Mouse (Mus musculus) liver, embryonic 14.5 days (tissue): ENCODE results near the gene Prkn. TPM values are rescaled to one million over a fixed set of nuclear protein-coding genes. Genes with fewer than 3 reads are reported as not detected.

Experiments used
- ATAC-seq: fragments of 200-750 bp; cut with Nextera tagmentation; 2 replicates; pipeline ENCODE4 v1.8.0; 2017; ENCODE audit warnings: moderate number of reproducible peaks, mild to moderate bottlenecking, moderate library complexity; ENCODE audit not compliant: insufficient read depth
- DNase-seq, 3 experiments: peaks; one replicate each; pipeline ENCODE4 v3.0.0-alpha.2; 2012 to 2013; ENCODE audit warnings: low read depth in 3 of 3, low spot score in 3 of 3
- H3K27ac ChIP-seq: fragments of 300-500 bp; sonication (generic); 2 replicates; pipeline ENCODE4 v1.5.1; 2014; ENCODE audit warnings: moderate library complexity, mild to moderate bottlenecking, control low read depth, inconsistent platforms
- H3K27me3 ChIP-seq: fragments of 300-500 bp; sonication (generic); 2 replicates; pipeline ENCODE4 v1.6.1; 2014; ENCODE audit warnings: mild to moderate bottlenecking, low read length, moderate library complexity; ENCODE audit not compliant: control insufficient read depth, insufficient read depth
- H3K36me3 ChIP-seq: fragments of 300-500 bp; sonication (generic); replicated peaks from 2 replicates; pipeline ENCODE4 v1.6.1; 2014; ENCODE audit warnings: low read depth; ENCODE audit not compliant: control insufficient read depth, insufficient read depth
- H3K4me1 ChIP-seq, 2 experiments: fragments of 200-500 bp in 1 of 2; fragments of 300-500 bp in 1 of 2; sonication (generic) in 1 of 2; replicated peaks; 2 replicates each; pipeline ENCODE4 v1.6.1; 2012 to 2014; ENCODE audit warnings: antibody characterized with exemption in 1 of 2, inconsistent platforms in 1 of 2, low read length in 1 of 2; ENCODE audit not compliant: control insufficient read depth in 2 of 2, insufficient read depth in 2 of 2
- H3K4me2 ChIP-seq: fragments of 300-500 bp; sonication (generic); 2 replicates; pipeline ENCODE4 v1.6.1; 2014; ENCODE audit warnings: low read depth, mild to moderate bottlenecking, control low read depth, moderate library complexity
- H3K4me3 ChIP-seq, 2 experiments: fragments of 200-500 bp in 1 of 2; fragments of 300-500 bp in 1 of 2; sonication (generic) in 1 of 2; 2 replicates each; pipeline ENCODE4 v1.5.1; 2012 to 2014; ENCODE audit warnings: low read depth in 2 of 2, low read length in 2 of 2, mild to moderate bottlenecking in 2 of 2, control low read depth in 1 of 2, inconsistent platforms in 1 of 2, moderate library complexity in 1 of 2; ENCODE audit not compliant: insufficient read depth in 1 of 2
- H3K9ac ChIP-seq: fragments of 300-500 bp; sonication (generic); replicated peaks from 2 replicates; pipeline ENCODE4 v1.6.1; 2014; ENCODE audit warnings: mild to moderate bottlenecking, control low read depth, moderate library complexity
- H3K9me3 ChIP-seq: fragments of 300-500 bp; sonication (generic); 2 replicates; pipeline ENCODE4 v1.6.1; 2016; ENCODE audit warnings: low read length, mixed read lengths; ENCODE audit not compliant: control insufficient read depth
- CTCF ChIP-seq: IDR thresholded peaks from 2 replicates; pipeline ENCODE4 v1.5.1; 2016; ENCODE audit warnings: antibody characterized with exemption, low read depth, control low read depth
- EP300 ChIP-seq: IDR thresholded peaks from 2 replicates; pipeline ENCODE4 v1.6.1; 2016; ENCODE audit warnings: antibody characterized with exemption, low read depth
- WGBS: fragments of 180-500 bp; shearing (Covaris S2); extraction: QIAGEN DNeasy Blood & Tissue Kit; methylation state at CpG from one replicate; pipeline ENCODE4 v1.1.7; 2014; ENCODE audit not compliant: insufficient replicate concordance; 5-methylcytosine and 5-hydroxymethylcytosine counted together
- polyA plus RNA-seq, 2 experiments: library from polyadenylated mRNA; depleted of rRNA in 1 of 2; stranded (reverse) in 1 of 2; unstranded in 1 of 2; fragments of >200 nt; fragmentation: Nextera tagmentation in 1 of 2; extraction: Ambion mirVana in 1 of 2; gene quantifications; 2 replicates each; pipeline versions ENCODE4 v1.2.1 to v1.2.3; 2012 to 2014

The Prkn gene
- polyA plus RNA-seq, 2 experiments = 0.17 to 0.61 TPM

GRCm38 (mm10) chr17:11157536-11157935, 317.4 kb downstream of the Prkn start:
- Histone ChIP-seq H3K4me2 (no peak overlapping the region), H3K4me3 (no peak overlapping the region), H3K27me3 (no peaks in the 10 kb centered on the region), H3K36me3 (no peaks in the 10 kb centered on the region), H3K9me3 (no peaks in the 10 kb centered on the region), H3K9ac (no peak overlapping the region), H3K27ac (no peak overlapping the region), H3K4me1 (no peaks in the 10 kb centered on the region)
- WGBS = 46% methylated on average over 7 of the region's 7 CpGs
- no peak for ATAC-seq
- no peak for TF ChIP-seq EP300
- no peak for TF ChIP-seq CTCF
- no peak for DNase-seq

GRCm38 (mm10) chr17:11161436-11161835, 321.3 kb downstream of the Prkn start:
- 67% methylated on average over 1 of the region's 1 CpGs for WGBS
- H3K27me3 ChIP-seq = no peaks in the 10 kb centered on the region
- DNase-seq = no peak
- no peak for ATAC-seq
- H3K9ac ChIP-seq = no peak overlapping the region
- H3K36me3 ChIP-seq = no peaks in the 10 kb centered on the region
- no peak overlapping the region for H3K4me3 ChIP-seq
- no peaks in the 10 kb centered on the region for H3K9me3 ChIP-seq
- TF ChIP-seq EP300 (no peak), CTCF (no peak)
- no peak overlapping the region for H3K4me2 ChIP-seq
- no peak overlapping the region for H3K27ac ChIP-seq
- no peaks in the 10 kb centered on the region for H3K4me1 ChIP-seq

GRCm38 (mm10) chr17:11162770-11163169, 322.6 kb downstream of the Prkn start:
- H3K9ac ChIP-seq = no peak overlapping the region
- no peak overlapping the region for H3K4me3 ChIP-seq
- ATAC-seq (no peak), DNase-seq (no peak)
- H3K4me2 ChIP-seq = no peak overlapping the region
- 50% methylated on average over 3 of the region's 3 CpGs for WGBS
- H3K27ac ChIP-seq = no peak overlapping the region
- H3K27me3 ChIP-seq = no peaks in the 10 kb centered on the region
- no peaks in the 10 kb centered on the region for H3K4me1 ChIP-seq
- H3K9me3 ChIP-seq = no peaks in the 10 kb centered on the region
- no peaks in the 10 kb centered on the region for H3K36me3 ChIP-seq
- TF ChIP-seq EP300 = no peak
- no peak for TF ChIP-seq CTCF

- ATAC-seq (no peak), DNase-seq (no peak)
These were observed 347.2 kb downstream of the Prkn start for GRCm38 (mm10) chr17:11187356-11187755.

GRCm38 (mm10) chr17:11188494-11188893, 348.3 kb downstream of the Prkn start:
- WGBS = 66% methylated on average over 4 of the region's 4 CpGs
- Histone ChIP-seq H3K4me3 (no peak overlapping the region), H3K4me1 (no peaks in the 10 kb centered on the region), H3K36me3 (no peaks in the 10 kb centered on the region), H3K9ac (no peak overlapping the region), H3K4me2 (no peak overlapping the region), H3K27me3 (no peaks in the 10 kb centered on the region), H3K9me3 (no peaks in the 10 kb centered on the region), H3K27ac (no peak overlapping the region)
- DNase-seq (no peak), ATAC-seq (no peak)
- TF ChIP-seq CTCF = no peak

More at GRCm38 (mm10) chr17:11187356-11187755, 347.2 kb downstream of the Prkn start:
- Histone ChIP-seq H3K4me2 (no peak overlapping the region), H3K27ac (no peak overlapping the region), H3K4me1 (no peaks in the 10 kb centered on the region), H3K9me3 (no peaks in the 10 kb centered on the region), H3K9ac (no peak overlapping the region), H3K27me3 (no peaks in the 10 kb centered on the region), H3K4me3 (no peak overlapping the region), H3K36me3 (no peaks in the 10 kb centered on the region)
- TF ChIP-seq CTCF (no peak), EP300 (no peak)

- Histone ChIP-seq H3K9ac (no peak overlapping the region), H3K4me1 (no peaks in the 10 kb centered on the region), H3K4me3 (no peak overlapping the region), H3K9me3 (no peaks in the 10 kb centered on the region), H3K36me3 (no peaks in the 10 kb centered on the region), H3K27me3 (no peaks in the 10 kb centered on the region), H3K27ac (no peak overlapping the region), H3K4me2 (no peak overlapping the region)
- ATAC-seq (no peak), DNase-seq (no peak)
- WGBS = 43% methylated on average over 2 of the region's 2 CpGs
- TF ChIP-seq EP300 (no peak), CTCF (no peak)
These were observed 350.1 kb downstream of the Prkn start for GRCm38 (mm10) chr17:11190306-11190705.
